Mouse (Mus musculus): ENCODE results near the gene Crybg3. TPM values are rescaled to one million over a fixed set of nuclear protein-coding genes. Genes with fewer than 3 reads are reported as not detected.

Gene Crybg3
- polyA plus RNA-seq, 1 experiment from 2014 or later = 12.7 TPM

Other genes starting within 250 kb of the Crybg3 start
- not detected in 2 replicates for gene Olfr209, start 237.0 kb downstream of the Crybg3 start, polyA plus RNA-seq (2014; fragmentation: Nextera tagmentation; extraction: Ambion mirVana)
- gene Gabrr3, start 193.6 kb downstream of the Crybg3 start, polyA plus RNA-seq (2014; fragmentation: Nextera tagmentation; extraction: Ambion mirVana) = not detected in 2 replicates
- 33.5 and 41.9 TPM in 2 replicates for gene Riox2, start 129.2 kb downstream of the Crybg3 start, polyA plus RNA-seq (2014; fragmentation: Nextera tagmentation; extraction: Ambion mirVana)
- 42.0 and 44.2 TPM in 2 replicates for gene Arl6, start 38.4 kb upstream of the Crybg3 start, polyA plus RNA-seq (2014; fragmentation: Nextera tagmentation; extraction: Ambion mirVana)

Data from kidney, embryonic 14.5 days (tissue).